Mouse (Mus musculus) heart, embryonic 13.5 days (tissue): ENCODE results near the gene Ptma. TPM values are rescaled to one million over a fixed set of nuclear protein-coding genes. Genes with fewer than 3 reads are reported as not detected.

ENCODE experiments used
- ATAC-seq: fragments of 200-750 bp; cut with Nextera tagmentation; 2 replicates; pipeline ENCODE4 v1.8.0; 2017; ENCODE audit warnings: moderate TSS enrichment; ENCODE audit not compliant: insufficient number of reproducible peaks, low FRiP score, low TSS enrichment; ENCODE audit errors: extremely low read depth
- H3K27ac ChIP-seq: fragments of 300-500 bp; sonication (generic); replicated peaks from 2 replicates; pipeline ENCODE4 v1.5.1; 2015; ENCODE audit warnings: moderate library complexity, mild to moderate bottlenecking, inconsistent platforms
- H3K27me3 ChIP-seq: fragments of 300-500 bp; sonication (generic); replicated peaks from 2 replicates; pipeline ENCODE4 v1.6.1; 2015; ENCODE audit warnings: mild to moderate bottlenecking, inconsistent platforms
- H3K36me3 ChIP-seq: fragments of 300-500 bp; sonication (generic); 2 replicates; pipeline ENCODE4 v1.6.1; 2015; ENCODE audit warnings: mild to moderate bottlenecking, inconsistent platforms
- H3K4me1 ChIP-seq: fragments of 300-500 bp; sonication (generic); 2 replicates; pipeline ENCODE4 v1.6.1; 2015; ENCODE audit warnings: inconsistent platforms
- H3K4me2 ChIP-seq: fragments of 300-500 bp; sonication (generic); 2 replicates; pipeline ENCODE4 v1.6.1; 2015; ENCODE audit warnings: inconsistent platforms, mild to moderate bottlenecking, moderate library complexity
- H3K4me3 ChIP-seq: fragments of 300-500 bp; sonication (generic); 2 replicates; pipeline ENCODE4 v1.5.1; 2015; ENCODE audit warnings: moderate library complexity, mild to moderate bottlenecking, inconsistent platforms
- H3K9ac ChIP-seq: fragments of 300-500 bp; sonication (generic); 2 replicates; pipeline ENCODE4 v1.6.1; 2015; ENCODE audit warnings: inconsistent platforms, mild to moderate bottlenecking, moderate library complexity
- H3K9me3 ChIP-seq: fragments of 300-500 bp; sonication (generic); 2 replicates; pipeline ENCODE4 v1.6.1; 2016; ENCODE audit warnings: inconsistent platforms
- WGBS: fragments of 180-500 bp; shearing (Covaris S2); methylation state at CpG from one replicate; pipeline ENCODE4 v1.1.7; 2015; ENCODE audit warnings: mixed read lengths; 5-methylcytosine and 5-hydroxymethylcytosine counted together
- polyA plus RNA-seq: library from polyadenylated mRNA; unstranded; fragments of >200 nt; fragmentation: Nextera tagmentation; extraction: Ambion mirVana; gene quantifications from 2 replicates; pipeline ENCODE4 v1.2.1, GENCODE M21; 2015

The Ptma gene
- polyA plus RNA-seq, 1 experiment from 2014 or later: 934 TPM

GRCm38 (mm10) chr1:86487295-86487907 lies 39.1 kb upstream of the Ptma start:
- peaks cover 31% of the 10 kb centered on the region for H3K4me1 ChIP-seq
- H3K9me3 ChIP-seq: no peaks in the 10 kb centered on the region
- no peaks in the 10 kb centered on the region for H3K36me3 ChIP-seq
- peak overlapping the region; percentile 98 for H3K27ac ChIP-seq
- peak overlapping the region; percentile 89 for H3K9ac ChIP-seq
- H3K27me3 ChIP-seq: no peaks in the 10 kb centered on the region
- WGBS: under 1% methylated on average over 74 of the region's 74 CpGs
- peak overlapping the region; percentile 81 for H3K4me2 ChIP-seq
- H3K4me3 ChIP-seq: peak overlapping the region; percentile 71
- peak; percentile 92 for ATAC-seq

GRCm38 (mm10) chr1:86487908-86488314 lies 38.6 kb upstream of the Ptma start:
- peak overlapping the region; percentile 95 for H3K27ac ChIP-seq
- H3K4me2 ChIP-seq: peak overlapping the region; percentile 81
- peak overlapping the region; percentile 88 for H3K9ac ChIP-seq
- WGBS: 7% methylated on average over 20 of the region's 20 CpGs
- peaks cover 31% of the 10 kb centered on the region for H3K4me1 ChIP-seq
- H3K36me3 ChIP-seq: no peaks in the 10 kb centered on the region
- peak overlapping the region; percentile 71 for H3K4me3 ChIP-seq
- H3K9me3 ChIP-seq: no peaks in the 10 kb centered on the region
- H3K27me3 ChIP-seq: no peaks in the 10 kb centered on the region
- ATAC-seq: peak; percentile 20; the same call in 1 of the 2 replicates

- Histone ChIP-seq H3K27ac (peak overlapping the region; percentile 95), H3K36me3 (no peaks in the 10 kb centered on the region), H3K4me3 (peak overlapping the region; percentile 71), H3K27me3 (no peaks in the 10 kb centered on the region), H3K4me2 (peak overlapping the region; percentile 81), H3K4me1 (peaks cover 31% of the 10 kb centered on the region), H3K9ac (peak overlapping the region; percentile 88), H3K9me3 (no peaks in the 10 kb centered on the region)
- 69% methylated on average over 7 of the region's 7 CpGs for whole genome bisulfite sequencing
- ATAC-seq: no peak
Observed at GRCm38 (mm10) chr1:86488326-86488725, 38.2 kb upstream of the Ptma start.

GRCm38 (mm10) chr1:86488774-86489173 lies 37.8 kb upstream of the Ptma start:
- Histone ChIP-seq H3K4me1 (peaks cover 31% of the 10 kb centered on the region), H3K36me3 (no peaks in the 10 kb centered on the region), H3K4me2 (peak overlapping the region; percentile 81), H3K9me3 (no peaks in the 10 kb centered on the region), H3K4me3 (peak overlapping the region; percentile 71), H3K27me3 (no peaks in the 10 kb centered on the region), H3K9ac (peak overlapping the region; percentile 88), H3K27ac (0 out of 2 replicates have a peak overlapping the region, but pooled peaks have one; percentile 95)
- no peak for ATAC-seq
- 91% methylated on average over 4 of the region's 4 CpGs for WGBS

- Histone ChIP-seq H3K36me3 (no peaks in the 10 kb centered on the region), H3K27me3 (no peaks in the 10 kb centered on the region), H3K4me2 (no peak overlapping the region), H3K9me3 (no peaks in the 10 kb centered on the region), H3K9ac (no peak overlapping the region), H3K4me3 (no peak overlapping the region), H3K4me1 (peaks cover 31% of the 10 kb centered on the region), H3K27ac (no peak overlapping the region)
- ATAC-seq: no peak
- 93% methylated on average over 4 of the region's 4 CpGs for WGBS
Observed at GRCm38 (mm10) chr1:86489901-86490300, 36.6 kb upstream of the Ptma start.

GRCm38 (mm10) chr1:86490697-86491096 lies 35.8 kb upstream of the Ptma start:
- Histone ChIP-seq H3K4me1 (peaks cover 31% of the 10 kb centered on the region), H3K4me3 (no peak overlapping the region), H3K27me3 (no peaks in the 10 kb centered on the region), H3K27ac (no peak overlapping the region), H3K9me3 (no peaks in the 10 kb centered on the region), H3K36me3 (no peaks in the 10 kb centered on the region), H3K9ac (no peak overlapping the region), H3K4me2 (no peak overlapping the region)
- WGBS: 80% methylated on average over 3 of the region's 3 CpGs
- ATAC-seq: no peak

- H3K4me3 ChIP-seq: no peak overlapping the region
- H3K9ac ChIP-seq: peak overlapping the region; percentile 66
- 57% methylated on average over 7 of the region's 7 CpGs for WGBS
Observed at GRCm38 (mm10) chr1:86491533-86492094, 34.9 kb upstream of the Ptma start.

GRCm38 (mm10) chr1:86492095-86493070 lies 34.1 kb upstream of the Ptma start:
- Histone ChIP-seq H3K9ac (peak overlapping the region; percentile 66), H3K4me1 (peaks cover 30% of the 10 kb centered on the region), H3K27me3 (no peaks in the 10 kb centered on the region), H3K36me3 (no peaks in the 10 kb centered on the region), H3K27ac (peak overlapping the region; percentile 81), H3K9me3 (no peaks in the 10 kb centered on the region), H3K4me3 (no peak overlapping the region), H3K4me2 (no peak overlapping the region)
- 63% methylated on average over 9 of the region's 9 CpGs for WGBS
- no peak for ATAC-seq

More at GRCm38 (mm10) chr1:86491533-86492094, 34.9 kb upstream of the Ptma start:
- H3K36me3 ChIP-seq: no peaks in the 10 kb centered on the region
- ATAC-seq: no peak
- no peak overlapping the region for H3K4me2 ChIP-seq
- H3K27ac ChIP-seq: peak overlapping the region; percentile 81
- no peaks in the 10 kb centered on the region for H3K27me3 ChIP-seq
- no peaks in the 10 kb centered on the region for H3K9me3 ChIP-seq
- H3K4me1 ChIP-seq: peaks cover 30% of the 10 kb centered on the region

- Histone ChIP-seq H3K36me3 (no peaks in the 10 kb centered on the region), H3K4me1 (peaks cover 37% of the 10 kb centered on the region), H3K4me3 (no peak overlapping the region), H3K9me3 (no peaks in the 10 kb centered on the region), H3K4me2 (no peak overlapping the region), H3K27ac (no peak overlapping the region), H3K9ac (no peak overlapping the region), H3K27me3 (no peaks in the 10 kb centered on the region)
- WGBS: 77% methylated on average over 3 of the region's 3 CpGs
- no peak for ATAC-seq
Observed at GRCm38 (mm10) chr1:86493783-86494182, 32.7 kb upstream of the Ptma start.

GRCm38 (mm10) chr1:86496340-86496739 lies 30.2 kb upstream of the Ptma start:
- no peak overlapping the region for H3K9ac ChIP-seq
- no peaks in the 10 kb centered on the region for H3K27me3 ChIP-seq
- H3K4me3 ChIP-seq: no peak overlapping the region
- no peak for ATAC-seq
- peaks cover 49% of the 10 kb centered on the region for H3K4me1 ChIP-seq
- H3K36me3 ChIP-seq: no peaks in the 10 kb centered on the region
- H3K27ac ChIP-seq: no peak overlapping the region
- H3K9me3 ChIP-seq: no peaks in the 10 kb centered on the region
- WGBS: 90% methylated on average over 4 of the region's 4 CpGs
- H3K4me2 ChIP-seq: no peak overlapping the region

GRCm38 (mm10) chr1:86497361-86497760 lies 29.2 kb upstream of the Ptma start:
- Histone ChIP-seq H3K9me3 (no peaks in the 10 kb centered on the region), H3K27ac (peak overlapping the region; percentile 60), H3K9ac (peak overlapping the region; percentile 51), H3K27me3 (no peaks in the 10 kb centered on the region), H3K4me3 (no peak overlapping the region), H3K36me3 (no peaks in the 10 kb centered on the region), H3K4me1 (peaks cover 49% of the 10 kb centered on the region), H3K4me2 (no peak overlapping the region)
- no peak for ATAC-seq
- WGBS: 61% methylated on average over 5 of the region's 5 CpGs
